Mouse (Mus musculus): Measurements from ENCODE around the gene Arid1a. TPM values are rescaled to one million over a fixed set of nuclear protein-coding genes. Genes with fewer than 3 reads are reported as not detected.

Arid1a gene
- polyA plus RNA-seq, 1 experiment from 2014 or later: 18.5 TPM

DNA sequence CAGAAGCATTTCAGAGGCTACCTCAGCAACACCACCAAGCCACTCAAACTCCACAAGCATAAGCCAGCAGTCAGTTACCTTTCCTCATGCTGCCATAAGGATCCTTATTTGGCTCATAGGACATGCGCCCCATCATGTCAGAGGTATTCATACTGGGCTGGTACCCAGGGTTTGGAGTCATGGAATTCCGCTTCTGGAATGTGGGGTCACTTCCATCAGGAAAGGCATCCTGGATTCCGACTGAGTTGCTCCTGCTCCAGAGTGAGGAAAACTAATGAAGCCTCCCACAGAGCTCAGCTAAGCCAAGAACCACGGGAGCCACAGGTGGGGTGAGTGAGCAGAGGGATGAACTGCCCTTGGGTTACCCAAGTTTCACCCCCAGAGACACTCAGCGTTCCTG lies 69.4 kb downstream of the Arid1a start:
- 86% methylated on average over 5 of the region's 5 CpGs for whole genome bisulfite sequencing
- ATAC-seq: no peak

DNA sequence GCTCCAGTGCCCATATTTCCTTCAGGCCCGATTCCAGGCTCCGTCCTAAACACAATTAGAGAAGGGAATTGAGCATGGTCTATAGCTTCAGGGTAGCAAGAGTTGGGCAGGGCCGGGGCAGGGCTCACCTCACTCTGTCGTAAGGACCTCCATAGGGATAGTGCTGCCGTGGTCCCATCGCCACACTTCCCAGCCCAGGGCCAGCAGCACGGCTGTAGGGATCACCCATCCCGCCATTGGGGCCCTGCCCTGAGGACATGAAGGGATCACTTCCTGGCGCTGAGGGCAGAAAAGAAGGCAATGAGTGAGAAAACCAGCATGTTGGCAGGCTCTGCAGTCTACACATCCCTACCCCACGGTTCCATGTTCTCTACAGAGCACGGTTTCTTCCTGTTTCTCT lies 70.1 kb downstream of the Arid1a start:
- WGBS: 87% methylated on average over 11 of the region's 11 CpGs
- ATAC-seq: no peak

More for the DNA sequence above, 69.4 kb downstream of the Arid1a start:
- H3K27ac ChIP-seq (ENCODE audit: low read length): no peak overlapping the region
- no peak overlapping the region for H3K4me2 ChIP-seq (ENCODE audit: low read depth, low read length)
- peaks cover 38% of the 10 kb centered on the region for H3K36me3 ChIP-seq (ENCODE audit: control insufficient read depth, insufficient read depth, low read length)
- H3K27me3 ChIP-seq (replicated peaks; ENCODE audit: control insufficient read depth, insufficient read depth, low read length): no peaks in the 10 kb centered on the region
- no peaks in the 10 kb centered on the region for H3K9me3 ChIP-seq (ENCODE audit: control insufficient read depth, low read length)
- no peak overlapping the region for H3K4me3 ChIP-seq (ENCODE audit: low read length)
- no peak overlapping the region for H3K9ac ChIP-seq (ENCODE audit: low read depth, low read length)
- peaks cover 32% of the 10 kb centered on the region for H3K4me1 ChIP-seq (ENCODE audit: control insufficient read depth, insufficient read depth, low read length)

GRCm38 (mm10) chr4:133680206-133680786 lies 76.3 kb downstream of the Arid1a start:
- no peak overlapping the region for H3K4me3 ChIP-seq (ENCODE audit: low read length)
- H3K4me2 ChIP-seq (ENCODE audit: low read depth, low read length): no peak overlapping the region
- 87% methylated on average over 14 of the region's 14 CpGs for WGBS
- no peak for ATAC-seq
- H3K27me3 ChIP-seq (replicated peaks; ENCODE audit: control insufficient read depth, insufficient read depth, low read length): no peaks in the 10 kb centered on the region
- no peaks in the 10 kb centered on the region for H3K9me3 ChIP-seq (ENCODE audit: control insufficient read depth, low read length)
- H3K9ac ChIP-seq (ENCODE audit: low read depth, low read length): no peak overlapping the region
- H3K27ac ChIP-seq (ENCODE audit: low read length): no peak overlapping the region
- peaks cover 28% of the 10 kb centered on the region for H3K36me3 ChIP-seq (ENCODE audit: control insufficient read depth, insufficient read depth, low read length)
- H3K4me1 ChIP-seq (ENCODE audit: control insufficient read depth, insufficient read depth, low read length): peaks cover 10% of the 10 kb centered on the region; the same call in 1 of the 2 replicates

More for the DNA sequence above, 70.1 kb downstream of the Arid1a start:
- H3K9ac ChIP-seq (ENCODE audit: low read depth, low read length): no peak overlapping the region
- H3K9me3 ChIP-seq (ENCODE audit: control insufficient read depth, low read length): no peaks in the 10 kb centered on the region
- peaks cover 40% of the 10 kb centered on the region for H3K36me3 ChIP-seq (ENCODE audit: control insufficient read depth, insufficient read depth, low read length)
- no peak overlapping the region for H3K4me3 ChIP-seq (ENCODE audit: low read length)
- H3K4me2 ChIP-seq (ENCODE audit: low read depth, low read length): no peak overlapping the region
- H3K4me1 ChIP-seq (ENCODE audit: control insufficient read depth, insufficient read depth, low read length): peaks cover 27% of the 10 kb centered on the region
- H3K27me3 ChIP-seq (replicated peaks; ENCODE audit: control insufficient read depth, insufficient read depth, low read length): no peaks in the 10 kb centered on the region
- no peak overlapping the region for H3K27ac ChIP-seq (ENCODE audit: low read length)

GRCm38 (mm10) chr4:133679629-133680028 lies 76.9 kb downstream of the Arid1a start:
- peaks cover 11% of the 10 kb centered on the region; the same call in 1 of the 2 replicates for H3K4me1 ChIP-seq (ENCODE audit: control insufficient read depth, insufficient read depth, low read length)
- 81% methylated on average over 7 of the region's 7 CpGs for WGBS
- H3K4me2 ChIP-seq (ENCODE audit: low read depth, low read length): no peak overlapping the region
- peaks cover 23% of the 10 kb centered on the region for H3K36me3 ChIP-seq (ENCODE audit: control insufficient read depth, insufficient read depth, low read length)
- no peak overlapping the region for H3K9ac ChIP-seq (ENCODE audit: low read depth, low read length)
- H3K27me3 ChIP-seq (replicated peaks; ENCODE audit: control insufficient read depth, insufficient read depth, low read length): no peaks in the 10 kb centered on the region
- no peak overlapping the region for H3K4me3 ChIP-seq (ENCODE audit: low read length)
- ATAC-seq: no peak
- H3K27ac ChIP-seq (ENCODE audit: low read length): no peak overlapping the region
- no peaks in the 10 kb centered on the region for H3K9me3 ChIP-seq (ENCODE audit: control insufficient read depth, low read length)

- H3K4me2 ChIP-seq (ENCODE audit: low read depth, low read length): no peak overlapping the region
- no peak overlapping the region for H3K4me3 ChIP-seq (ENCODE audit: low read length)
- H3K9ac ChIP-seq (ENCODE audit: low read depth, low read length): no peak overlapping the region
- peaks cover 21% of the 10 kb centered on the region for H3K36me3 ChIP-seq (ENCODE audit: control insufficient read depth, insufficient read depth, low read length)
- H3K9me3 ChIP-seq (ENCODE audit: control insufficient read depth, low read length): no peaks in the 10 kb centered on the region
- no peaks in the 10 kb centered on the region for H3K27me3 ChIP-seq (replicated peaks; ENCODE audit: control insufficient read depth, insufficient read depth, low read length)
- H3K27ac ChIP-seq (ENCODE audit: low read length): no peak overlapping the region
- H3K4me1 ChIP-seq (ENCODE audit: control insufficient read depth, insufficient read depth, low read length): peaks cover 23% of the 10 kb centered on the region
- no peak for ATAC-seq
- 67% methylated on average over 7 of the region's 7 CpGs for WGBS
Measured at GRCm38 (mm10) chr4:133677266-133677665, 79.3 kb downstream of the Arid1a start.

GRCm38 (mm10) chr4:133676189-133676588 lies 80.4 kb downstream of the Arid1a start:
- Histone ChIP-seq H3K27me3 (replicated peaks; ENCODE audit: control insufficient read depth, insufficient read depth, low read length) (no peaks in the 10 kb centered on the region), H3K9ac (ENCODE audit: low read depth, low read length) (no peak overlapping the region), H3K9me3 (ENCODE audit: control insufficient read depth, low read length) (no peaks in the 10 kb centered on the region), H3K27ac (ENCODE audit: low read length) (peak overlapping the region; percentile 43; the same call in 1 of the 2 replicates), H3K4me3 (ENCODE audit: low read length) (no peak overlapping the region), H3K36me3 (ENCODE audit: control insufficient read depth, insufficient read depth, low read length) (peaks cover 13% of the 10 kb centered on the region), H3K4me2 (ENCODE audit: low read depth, low read length) (no peak overlapping the region), H3K4me1 (ENCODE audit: control insufficient read depth, insufficient read depth, low read length) (peaks cover 27% of the 10 kb centered on the region)
- WGBS: 32% methylated on average over 3 of the region's 3 CpGs
- no peak for ATAC-seq

- Histone ChIP-seq H3K36me3 (ENCODE audit: control insufficient read depth, insufficient read depth, low read length) (peaks cover 8% of the 10 kb centered on the region; the same call in 1 of the 2 replicates), H3K27ac (ENCODE audit: low read length) (peak overlapping the region; percentile 43), H3K9ac (ENCODE audit: low read depth, low read length) (no peak overlapping the region), H3K4me3 (ENCODE audit: low read length) (no peak overlapping the region), H3K9me3 (ENCODE audit: control insufficient read depth, low read length) (no peaks in the 10 kb centered on the region), H3K4me1 (ENCODE audit: control insufficient read depth, insufficient read depth, low read length) (peaks cover 31% of the 10 kb centered on the region), H3K4me2 (ENCODE audit: low read depth, low read length) (no peak overlapping the region), H3K27me3 (replicated peaks; ENCODE audit: control insufficient read depth, insufficient read depth, low read length) (no peaks in the 10 kb centered on the region)
- 3% methylated on average over 5 of the region's 5 CpGs for WGBS
- no peak for ATAC-seq
Measured at GRCm38 (mm10) chr4:133675594-133676016, 81.0 kb downstream of the Arid1a start.

- Histone ChIP-seq H3K27ac (ENCODE audit: low read length) (peak overlapping the region; percentile 79), H3K4me1 (ENCODE audit: control insufficient read depth, insufficient read depth, low read length) (peaks cover 36% of the 10 kb centered on the region), H3K9ac (ENCODE audit: low read depth, low read length) (peak overlapping the region; percentile 38; the same call in 1 of the 2 replicates)
Measured at GRCm38 (mm10) chr4:133674331-133674695, 82.3 kb downstream of the Arid1a start.

GRCm38 (mm10) chr4:133673666-133674330 lies 82.8 kb downstream of the Arid1a start:
- H3K4me2 ChIP-seq (ENCODE audit: low read depth, low read length): peak overlapping the region; percentile 75
- H3K27me3 ChIP-seq (replicated peaks; ENCODE audit: control insufficient read depth, insufficient read depth, low read length): no peaks in the 10 kb centered on the region
- ATAC-seq: no peak
- peak overlapping the region; percentile 91 for H3K9ac ChIP-seq (ENCODE audit: low read depth, low read length)
- WGBS: 30% methylated on average over 10 of the region's 10 CpGs
- H3K9me3 ChIP-seq (ENCODE audit: control insufficient read depth, low read length): no peaks in the 10 kb centered on the region
- H3K27ac ChIP-seq (ENCODE audit: low read length): peak overlapping the region; percentile 100
- peak overlapping the region; percentile 13 for H3K4me3 ChIP-seq (ENCODE audit: low read length)
- 0 out of 2 replicates have a peak, but pooled peaks cover 3% of the 10 kb centered on the region for H3K36me3 ChIP-seq (ENCODE audit: control insufficient read depth, insufficient read depth, low read length)
- H3K4me1 ChIP-seq (ENCODE audit: control insufficient read depth, insufficient read depth, low read length): peaks cover 36% of the 10 kb centered on the region

More at GRCm38 (mm10) chr4:133674331-133674695, 82.3 kb downstream of the Arid1a start:
- Histone ChIP-seq H3K4me2 (ENCODE audit: low read depth, low read length) (peak overlapping the region; percentile 75; the same call in 1 of the 2 replicates), H3K36me3 (ENCODE audit: control insufficient read depth, insufficient read depth, low read length) (0 out of 2 replicates have a peak, but pooled peaks cover 3% of the 10 kb centered on the region), H3K27me3 (replicated peaks; ENCODE audit: control insufficient read depth, insufficient read depth, low read length) (no peaks in the 10 kb centered on the region), H3K4me3 (ENCODE audit: low read length) (no peak overlapping the region), H3K9me3 (ENCODE audit: control insufficient read depth, low read length) (no peaks in the 10 kb centered on the region)
- no peak for ATAC-seq
- WGBS: 53% methylated on average over 8 of the region's 8 CpGs
